Mouse (Mus musculus) embryonic facial prominence, embryonic 11.5 days (tissue): Measurements from ENCODE around the gene Dkk3. TPM values are rescaled to one million over a fixed set of nuclear protein-coding genes. Genes with fewer than 3 reads are reported as not detected.
"Not testable (repeated sequence)": the region's sequence is repeated elsewhere in the genome, so short reads cannot be mapped to it uniquely, and the experiment has no call there.

ENCODE experiments used
- ATAC-seq: fragments of 200-750 bp; cut with Nextera tagmentation; replicated peaks from 2 replicates; pipeline ENCODE4 v1.8.0; 2017; ENCODE audit warnings: low read depth; ENCODE audit not compliant: insufficient number of reproducible peaks, low FRiP score, low TSS enrichment
- DNase-seq: peaks from one replicate; pipeline ENCODE4 v3.0.0-alpha.2; 2015; ENCODE audit warnings: low spot score
- H3K27ac ChIP-seq: fragments of 300-500 bp; sonication (generic); replicated peaks from 2 replicates; pipeline ENCODE4 v1.5.1; 2014; ENCODE audit warnings: mild to moderate bottlenecking, low read depth, low read length, control low read depth
- H3K27me3 ChIP-seq: fragments of 300-500 bp; sonication (generic); 2 replicates; pipeline ENCODE4 v1.6.1; 2014; ENCODE audit warnings: mild to moderate bottlenecking, low read length, moderate library complexity, mixed read lengths; ENCODE audit not compliant: control insufficient read depth, insufficient read depth
- H3K36me3 ChIP-seq: fragments of 300-500 bp; sonication (generic); replicated peaks from 2 replicates; pipeline ENCODE4 v1.6.1; 2014; ENCODE audit warnings: low read depth, mild to moderate bottlenecking, low read length, moderate library complexity, mixed read lengths; ENCODE audit not compliant: control insufficient read depth, insufficient read depth
- H3K4me1 ChIP-seq: fragments of 300-500 bp; sonication (generic); 2 replicates; pipeline ENCODE4 v1.6.1; 2014; ENCODE audit warnings: low read length, mixed read lengths; ENCODE audit not compliant: control insufficient read depth, insufficient read depth
- H3K4me2 ChIP-seq: fragments of 300-500 bp; sonication (generic); 2 replicates; pipeline ENCODE4 v1.6.1; 2014; ENCODE audit warnings: low read depth, mild to moderate bottlenecking, control low read depth, low read length, moderate library complexity
- H3K4me3 ChIP-seq: fragments of 300-500 bp; sonication (generic); 2 replicates; pipeline ENCODE4 v1.5.1; 2014; ENCODE audit warnings: low read depth, low read length, control low read depth
- H3K9ac ChIP-seq: fragments of 300-500 bp; sonication (generic); replicated peaks from 2 replicates; pipeline ENCODE4 v1.6.1; 2014; ENCODE audit warnings: mild to moderate bottlenecking, control low read depth, low read length
- H3K9me3 ChIP-seq: fragments of 300-500 bp; sonication (generic); replicated peaks from 2 replicates; pipeline ENCODE4 v1.6.1; 2016; ENCODE audit warnings: mild to moderate bottlenecking, low read length, inconsistent platforms, mixed read lengths; ENCODE audit not compliant: control insufficient read depth
- WGBS: fragments of 180-500 bp; shearing (Covaris S2); extraction: QIAGEN DNeasy Blood & Tissue Kit; methylation state at CpG from one replicate; pipeline ENCODE4 v1.1.7; 2014; 5-methylcytosine and 5-hydroxymethylcytosine counted together
- polyA plus RNA-seq: library from polyadenylated mRNA; unstranded; fragments of >200 nt; fragmentation: Nextera tagmentation; extraction: Ambion mirVana; gene quantifications from 2 replicates; pipeline ENCODE4 v1.2.1, GENCODE M21; 2014

Dkk3 gene
- polyA plus RNA-seq, 1 experiment from 2014 or later: 17.0 TPM

GRCm38 (mm10) chr7:112184519-112185225, 25.8 kb upstream of the Dkk3 start:
- H3K9me3 ChIP-seq: no peaks in the 10 kb centered on the region
- ATAC-seq (no peak), DNase-seq (no peak)
- no peak overlapping the region for H3K4me3 ChIP-seq
- no peaks in the 10 kb centered on the region for H3K36me3 ChIP-seq
- no peak overlapping the region for H3K9ac ChIP-seq
- H3K27me3 ChIP-seq: no peaks in the 10 kb centered on the region
- no peaks in the 10 kb centered on the region; the same call in 1 of the 2 replicates for H3K4me1 ChIP-seq
- H3K27ac ChIP-seq: no peak overlapping the region
- H3K4me2 ChIP-seq: no peak overlapping the region
- 74% methylated on average over 6 of the region's 6 CpGs for WGBS

- ATAC-seq (peak; percentile 60; the same call in 1 of the 2 replicates), DNase-seq (peak; percentile 88)
- no peaks in the 10 kb centered on the region for H3K9me3 ChIP-seq
- H3K4me1 ChIP-seq: no peaks in the 10 kb centered on the region; the same call in 1 of the 2 replicates
- no peaks in the 10 kb centered on the region for H3K36me3 ChIP-seq
- H3K27ac ChIP-seq: no peak overlapping the region
- WGBS: 40% methylated on average over 5 of the region's 5 CpGs
- H3K27me3 ChIP-seq: no peaks in the 10 kb centered on the region
- H3K9ac ChIP-seq: no peak overlapping the region
- H3K4me2 ChIP-seq: no peak overlapping the region
- no peak overlapping the region for H3K4me3 ChIP-seq
These were observed 24.5 kb upstream of the Dkk3 start for GRCm38 (mm10) chr7:112183258-112183841.

GRCm38 (mm10) chr7:112180235-112180705, 21.4 kb upstream of the Dkk3 start:
- Histone ChIP-seq H3K9ac (no peak overlapping the region), H3K4me1 (no peaks in the 10 kb centered on the region), H3K4me3 (no peak overlapping the region), H3K27ac (no peak overlapping the region), H3K9me3 (no peaks in the 10 kb centered on the region), H3K27me3 (no peaks in the 10 kb centered on the region), H3K4me2 (no peak overlapping the region), H3K36me3 (no peaks in the 10 kb centered on the region)
- WGBS: 15% methylated on average over 9 of the region's 10 CpGs
- ATAC-seq (0 out of 2 replicates have a peak, but pooled peaks have one; percentile 35), DNase-seq (peak; percentile 91)

GRCm38 (mm10) chr7:112176627-112177026, 17.8 kb upstream of the Dkk3 start:
- DNase-seq: no peak
- Histone ChIP-seq H3K27ac (no peak overlapping the region), H3K9me3 (no peaks in the 10 kb centered on the region), H3K4me2 (no peak overlapping the region), H3K27me3 (no peaks in the 10 kb centered on the region), H3K4me3 (no peak overlapping the region), H3K4me1 (no peaks in the 10 kb centered on the region), H3K9ac (no peak overlapping the region), H3K36me3 (no peaks in the 10 kb centered on the region)
- 75% methylated on average over 2 of the region's 2 CpGs for WGBS
- ATAC-seq: no peak

- no peaks in the 10 kb centered on the region for H3K36me3 ChIP-seq
- no peaks in the 10 kb centered on the region for H3K9me3 ChIP-seq
- no peak overlapping the region for H3K4me3 ChIP-seq
- H3K4me2 ChIP-seq: no peak overlapping the region
- DNase-seq (no peak), ATAC-seq (no peak)
- 73% methylated on average over 4 of the region's 4 CpGs for WGBS
- H3K27ac ChIP-seq: no peak overlapping the region
- H3K9ac ChIP-seq: no peak overlapping the region
- H3K27me3 ChIP-seq: no peaks in the 10 kb centered on the region
- H3K4me1 ChIP-seq: no peaks in the 10 kb centered on the region
These were observed 13.8 kb upstream of the Dkk3 start for GRCm38 (mm10) chr7:112172669-112173068.

GRCm38 (mm10) chr7:112169955-112170692, 11.3 kb upstream of the Dkk3 start:
- no peaks in the 10 kb centered on the region for H3K4me1 ChIP-seq
- no peaks in the 10 kb centered on the region for H3K27me3 ChIP-seq
- WGBS: 22% methylated on average over 10 of the region's 10 CpGs
- H3K4me2 ChIP-seq: no peak overlapping the region
- ATAC-seq: no peak
- H3K9me3 ChIP-seq: no peaks in the 10 kb centered on the region
- no peak overlapping the region for H3K9ac ChIP-seq
- no peak overlapping the region for H3K4me3 ChIP-seq
- no peak for DNase-seq
- no peak overlapping the region for H3K27ac ChIP-seq
- H3K36me3 ChIP-seq: no peaks in the 10 kb centered on the region

- ATAC-seq (no peak), DNase-seq (no peak)
- Histone ChIP-seq H3K27me3 (no peaks in the 10 kb centered on the region), H3K36me3 (no peaks in the 10 kb centered on the region), H3K4me3 (no peak overlapping the region), H3K4me2 (no peak overlapping the region), H3K9me3 (no peaks in the 10 kb centered on the region), H3K4me1 (no peaks in the 10 kb centered on the region), H3K27ac (no peak overlapping the region), H3K9ac (no peak overlapping the region)
- 71% methylated on average over 4 of the region's 4 CpGs for WGBS
These were observed 6.7 kb upstream of the Dkk3 start for GRCm38 (mm10) chr7:112165593-112165992.

- not testable (repeated sequence) for H3K27ac ChIP-seq, DNase-seq, H3K4me2 ChIP-seq, H3K9ac ChIP-seq, ATAC-seq, H3K9me3 ChIP-seq, H3K4me1 ChIP-seq, H3K4me3 ChIP-seq, H3K27me3 ChIP-seq, H3K36me3 ChIP-seq
- WGBS: 93% methylated on average over 4 of the region's 4 CpGs
These were observed 6.2 kb upstream of the Dkk3 start for GRCm38 (mm10) chr7:112165032-112165431.
